In genomic region chr4:138691443-138692181, GRCm38 (mm10) we compare ENCODE assay signal across 17 mouse cellular contexts. TPM values are rescaled to one million over a fixed set of nuclear protein-coding genes. Genes with fewer than 3 reads are reported as not detected.
DNase-seq lines count a peak whose midpoint lies in the region; ATAC-seq and TF ChIP-seq lines count a peak whose summit lies in the region.
"Had no signal": no experiment of that assay in that cellular context is flagged by ENCODE, and none has a peak within 500 bp of the region (broad histone marks: within the 10 kb centered on the region; RNA-seq: fewer than 3 reads in every experiment).

No protein-coding gene starts in this region.

- no peaks in the 10 kb centered on the region for H3K36me3 ChIP-seq in hindbrain, embryonic 10.5 days
- no peaks in the 10 kb centered on the region for H3K36me3 ChIP-seq in midbrain, embryonic 16.5 days (ENCODE audit: control insufficient read depth, insufficient read depth, low read length)
- H3K36me3 ChIP-seq in kidney, embryonic 16.5 days (ENCODE audit: insufficient read depth, low read length): no peaks in the 10 kb centered on the region
- no peaks in the 10 kb centered on the region for H3K36me3 ChIP-seq in intestine, embryonic 16.5 days (ENCODE audit: control insufficient read depth, insufficient read depth, low read length)
- H3K36me3 ChIP-seq: limb, embryonic 10.5 days; liver, embryonic 15.5 days; stomach, embryonic 15.5 days had no signal

- DNase-seq in layer of hippocampus, adult 2 months (ENCODE audit: low spot score in 2 of 2): peak; percentile 41 to 63
- DNase-seq in layer of hippocampus, postnatal 10 days (ENCODE audit: low spot score in 2 of 2): no peak
- peak; percentile 53 for DNase-seq in R1 (ENCODE audit: low read depth, low spot score)
- no peak for DNase-seq in hindbrain, embryonic 10.5 days (ENCODE audit: low spot score)
- DNase-seq in ovary, postnatal 36 days (ENCODE audit: low spot score): no peak
- DNase-seq: cerebellum, adult 11-12 months; heart, adult 18-20 months; kidney, adult 8-10 months had no signal

- no peak overlapping the region for H3K4me3 ChIP-seq in layer of hippocampus, adult 2 months
- H3K4me3 ChIP-seq in hindbrain, embryonic 10.5 days: no peak overlapping the region
- no peak overlapping the region for H3K4me3 ChIP-seq in midbrain, embryonic 16.5 days (ENCODE audit: low read depth, low read length)
- no peak overlapping the region for H3K4me3 ChIP-seq in kidney, embryonic 16.5 days (ENCODE audit: low read length)
- H3K4me3 ChIP-seq in intestine, embryonic 16.5 days (ENCODE audit: low read length): no peak overlapping the region
- H3K4me3 ChIP-seq: limb, embryonic 10.5 days; liver, embryonic 15.5 days; stomach, embryonic 15.5 days had no signal

- H3K9me3 ChIP-seq in hindbrain, embryonic 10.5 days: no peaks in the 10 kb centered on the region
- H3K9me3 ChIP-seq in midbrain, embryonic 16.5 days (replicated peaks; ENCODE audit: control insufficient read depth, low read length, poor library complexity, severe bottlenecking): no peaks in the 10 kb centered on the region
- no peaks in the 10 kb centered on the region for H3K9me3 ChIP-seq in kidney, embryonic 16.5 days (ENCODE audit: low read length)
- H3K9me3 ChIP-seq in intestine, embryonic 16.5 days (ENCODE audit: control insufficient read depth, low read length): no peaks in the 10 kb centered on the region
- H3K9me3 ChIP-seq: limb, embryonic 10.5 days; liver, embryonic 15.5 days; stomach, embryonic 15.5 days had no signal

- no peak for ATAC-seq in midbrain, embryonic 16.5 days
- ATAC-seq in kidney, embryonic 16.5 days (ENCODE audit: low FRiP score, low TSS enrichment): no peak
- no peak for ATAC-seq in intestine, embryonic 16.5 days
- ATAC-seq: Patski had no signal

- TF ChIP-seq CTCF in layer of hippocampus, adult 2 months (conservative IDR thresholded peaks at IDR 0.05): no peak

- H3K4me2 ChIP-seq in midbrain, embryonic 16.5 days (ENCODE audit: low read length): no peak overlapping the region
- no peak overlapping the region for H3K4me2 ChIP-seq in kidney, embryonic 16.5 days (replicated peaks; ENCODE audit: low read depth, low read length)
- no peak overlapping the region for H3K4me2 ChIP-seq in intestine, embryonic 16.5 days (ENCODE audit: low read depth, low read length)
- H3K4me2 ChIP-seq: liver, embryonic 15.5 days; stomach, embryonic 15.5 days had no signal

- 8% methylated on average over 19 of the region's 19 CpGs for WGBS in hindbrain, embryonic 10.5 days
- WGBS in midbrain, embryonic 16.5 days: 13% methylated on average over 19 of the region's 19 CpGs
- WGBS in kidney, embryonic 16.5 days: 14% methylated on average over 19 of the region's 19 CpGs
- 8% methylated on average over 19 of the region's 19 CpGs for WGBS in intestine, embryonic 16.5 days

- H3K4me1 ChIP-seq in hindbrain, embryonic 10.5 days (replicated peaks): peaks cover 76% of the 10 kb centered on the region
- H3K4me1 ChIP-seq in midbrain, embryonic 16.5 days (ENCODE audit: control insufficient read depth, insufficient read depth, low read length): peaks cover 50% of the 10 kb centered on the region
- H3K4me1 ChIP-seq in kidney, embryonic 16.5 days (ENCODE audit: insufficient read depth, low read length): no peaks in the 10 kb centered on the region; the same call in 1 of the 2 replicates
- no peaks in the 10 kb centered on the region for H3K4me1 ChIP-seq in intestine, embryonic 16.5 days (ENCODE audit: control insufficient read depth, insufficient read depth, low read length)
- H3K4me1 ChIP-seq: liver, embryonic 15.5 days; stomach, embryonic 15.5 days had no signal

- H3K27ac ChIP-seq in layer of hippocampus, adult 2 months: peak overlapping the region; percentile 82
- peak overlapping the region; percentile 67 for H3K27ac ChIP-seq in hindbrain, embryonic 10.5 days
- peak overlapping the region; percentile 60 for H3K27ac ChIP-seq in midbrain, embryonic 16.5 days (ENCODE audit: low read length)
- H3K27ac ChIP-seq in kidney, embryonic 16.5 days (ENCODE audit: low read length): no peak overlapping the region
- no peak overlapping the region for H3K27ac ChIP-seq in intestine, embryonic 16.5 days (ENCODE audit: low read length)
- H3K27ac ChIP-seq: limb, embryonic 10.5 days; liver, embryonic 15.5 days; stomach, embryonic 15.5 days had no signal

- H3K27me3 ChIP-seq in hindbrain, embryonic 10.5 days (ENCODE audit: insufficient read depth, poor library complexity, severe bottlenecking): peaks cover 83% of the 10 kb centered on the region
- H3K27me3 ChIP-seq in midbrain, embryonic 16.5 days (ENCODE audit: control insufficient read depth, insufficient read depth, low read depth, low read length): no peaks in the 10 kb centered on the region
- peaks cover 38% of the 10 kb centered on the region for H3K27me3 ChIP-seq in kidney, embryonic 16.5 days (ENCODE audit: insufficient read depth, low read length)
- H3K27me3 ChIP-seq in intestine, embryonic 16.5 days (replicated peaks; ENCODE audit: control insufficient read depth, insufficient read depth, low read length): peaks cover 41% of the 10 kb centered on the region
- H3K27me3 ChIP-seq: Patski had no signal

- peak overlapping the region; percentile 13; the same call in 1 of the 2 replicates for H3K9ac ChIP-seq in midbrain, embryonic 16.5 days (ENCODE audit: low read depth, low read length)
- H3K9ac ChIP-seq in kidney, embryonic 16.5 days (replicated peaks; ENCODE audit: low read length): no peak overlapping the region
- H3K9ac ChIP-seq in intestine, embryonic 16.5 days (ENCODE audit: low read depth, low read length): no peak overlapping the region
- H3K9ac ChIP-seq: liver, embryonic 15.5 days; stomach, embryonic 15.5 days had no signal

RNA-seq across cellular contexts. Expression of gene Pla2g2c, which starts 33.0 kb away (rescaled TPM):
- not detected for total RNA-seq in layer of hippocampus, adult 2 months (2021)
- not detected for total RNA-seq in layer of hippocampus, postnatal 10 days (2021)
- 0.89 and 0.95 TPM in 2 replicates for polyA plus RNA-seq in hindbrain, embryonic 10.5 days (2016; fragmentation: Nextera tagmentation; extraction: Ambion mirVana)
- polyA plus RNA-seq in midbrain, embryonic 16.5 days (2015; fragmentation: Nextera tagmentation; extraction: Ambion mirVana): 0.25 and 0.30 TPM in 2 replicates
- 0.47 and 0.59 TPM in 2 replicates for polyA plus RNA-seq in kidney, embryonic 16.5 days (2015; fragmentation: Nextera tagmentation; extraction: Ambion mirVana)
- 0.13 and 0.16 TPM in 2 replicates for polyA plus RNA-seq in intestine, embryonic 16.5 days (2015; fragmentation: Nextera tagmentation; extraction: Ambion mirVana)
- total RNA-seq: megakaryocyte progenitor cell, adult 5-6 weeks had no signal
- polyA plus RNA-seq: liver, embryonic 15.5 days; Patski had no signal

RNA-seq across cellular contexts. Expression of gene Ubxn10, which starts 45.4 kb away (rescaled TPM):
- total RNA-seq in layer of hippocampus, adult 2 months (2021): 1 to 10 TPM; 1.9 to 2.1 TPM
- total RNA-seq in layer of hippocampus, postnatal 10 days (2021): 1 to 10 TPM; 1.7 to 2.1 TPM
- 2.3 and 4.6 TPM in 2 replicates for polyA plus RNA-seq in hindbrain, embryonic 10.5 days (2016; fragmentation: Nextera tagmentation; extraction: Ambion mirVana)
- polyA plus RNA-seq in midbrain, embryonic 16.5 days (2015; fragmentation: Nextera tagmentation; extraction: Ambion mirVana): 4.7 and 5.4 TPM in 2 replicates
- polyA plus RNA-seq in kidney, embryonic 16.5 days (2015; fragmentation: Nextera tagmentation; extraction: Ambion mirVana): 2.1 and 2.3 TPM in 2 replicates
- polyA plus RNA-seq in intestine, embryonic 16.5 days (2015; fragmentation: Nextera tagmentation; extraction: Ambion mirVana): 1.3 and 1.5 TPM in 2 replicates
- total RNA-seq: megakaryocyte progenitor cell, adult 5-6 weeks had no signal
- polyA plus RNA-seq: Patski had no signal

RNA-seq across cellular contexts. Expression of gene Vwa5b1, which starts 55.9 kb away (rescaled TPM):
- total RNA-seq in layer of hippocampus, adult 2 months (2021): 1 to 10 TPM; 2.0 to 3.3 TPM
- 1 to 10 TPM; 2.0 to 2.1 TPM for total RNA-seq in layer of hippocampus, postnatal 10 days (2021)
- 0.67 and 0.80 TPM in 2 replicates for polyA plus RNA-seq in hindbrain, embryonic 10.5 days (2016; fragmentation: Nextera tagmentation; extraction: Ambion mirVana)
- polyA plus RNA-seq in midbrain, embryonic 16.5 days (2015; fragmentation: Nextera tagmentation; extraction: Ambion mirVana): 2.3 and 2.8 TPM in 2 replicates
- polyA plus RNA-seq in kidney, embryonic 16.5 days (2015; fragmentation: Nextera tagmentation; extraction: Ambion mirVana): 0.15 and 0.18 TPM in 2 replicates
- 0.11 and 0.23 TPM in 2 replicates for polyA plus RNA-seq in intestine, embryonic 16.5 days (2015; fragmentation: Nextera tagmentation; extraction: Ambion mirVana)
- total RNA-seq: heart, adult 18-20 months; heart, postnatal 25 days; megakaryocyte progenitor cell, adult 5-6 weeks had no signal
- polyA plus RNA-seq: liver, embryonic 15.5 days had no signal

Comparison
In these comparisons a context has a peak if more than half of its experiments do, and no peak if none do; other contexts are left out.
1. DNase-seq: peak in layer of hippocampus, adult 2 months (2 of 2) and R1 (single experiment); none in layer of hippocampus, postnatal 10 days (0 of 2), hindbrain, embryonic 10.5 days (single experiment) and ovary, postnatal 36 days (single experiment).
2. H3K27ac ChIP-seq: peak in layer of hippocampus, adult 2 months (single experiment), hindbrain, embryonic 10.5 days (single experiment) and midbrain, embryonic 16.5 days (single experiment); none in kidney, embryonic 16.5 days (single experiment) and intestine, embryonic 16.5 days (single experiment).